Mouse (Mus musculus): ENCODE results near the gene Ercc6l2.

DNA sequence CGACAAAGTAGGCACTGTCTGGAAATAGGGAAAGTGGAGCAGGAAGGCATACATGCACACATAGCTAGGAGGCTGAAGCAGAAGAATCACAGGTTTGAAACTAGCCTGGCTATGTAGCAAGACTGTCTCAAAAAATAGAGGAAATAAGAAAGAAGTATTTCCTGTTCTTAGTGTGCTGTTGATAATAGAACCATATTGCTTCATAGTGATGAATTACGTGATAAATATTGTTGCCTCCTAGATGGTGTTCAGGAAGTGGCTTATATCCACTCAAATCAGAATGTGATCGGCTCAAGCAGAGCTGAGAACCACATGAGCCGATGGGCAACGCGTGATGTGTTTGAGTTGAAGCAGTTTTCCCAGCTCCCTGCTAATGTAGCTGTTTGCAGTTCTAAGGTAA lies 62.1 kb downstream of the Ercc6l2 start:
- TF ChIP-seq CTCF (IDR thresholded peaks at IDR 0.05; ENCODE audit: extremely low read depth, insufficient read depth, low read length) = no peak
- TF ChIP-seq POLR2A (IDR thresholded peaks at IDR 0.05; ENCODE audit: extremely low read depth, insufficient read depth, low read length) = no peak
